Mouse (Mus musculus) liver, adult 2 months (tissue): ENCODE measurements at regions not wholly inside any gene's neighbourhood (a gene's known extent, or its start where the extent isn't known, plus 50 kb on each side); places are given as distances from the start of the nearest gene placed in this dataset.

Experiments
- CTCF ChIP-seq: fragments of 200-500 bp; IDR thresholded peaks from 2 replicates; pipeline ENCODE4 v1.5.1; 2011; ENCODE audit warnings: low read depth, low read length, control low read depth
- POLR2A ChIP-seq: fragments of 200-500 bp; IDR thresholded peaks from 2 replicates; pipeline ENCODE4 v1.6.1; 2011; ENCODE audit warnings: low read length, control low read depth; ENCODE audit not compliant: insufficient read depth; ENCODE audit errors: extremely low read depth

GRCm38 (mm10) chr9:61770207-61770955, 144.0 kb downstream of the Rplp1 start:
- no peak for TF ChIP-seq CTCF
- TF ChIP-seq POLR2A = no peak
